Mouse (Mus musculus): ENCODE data around the gene Aoah.

The Aoah gene

DNA sequence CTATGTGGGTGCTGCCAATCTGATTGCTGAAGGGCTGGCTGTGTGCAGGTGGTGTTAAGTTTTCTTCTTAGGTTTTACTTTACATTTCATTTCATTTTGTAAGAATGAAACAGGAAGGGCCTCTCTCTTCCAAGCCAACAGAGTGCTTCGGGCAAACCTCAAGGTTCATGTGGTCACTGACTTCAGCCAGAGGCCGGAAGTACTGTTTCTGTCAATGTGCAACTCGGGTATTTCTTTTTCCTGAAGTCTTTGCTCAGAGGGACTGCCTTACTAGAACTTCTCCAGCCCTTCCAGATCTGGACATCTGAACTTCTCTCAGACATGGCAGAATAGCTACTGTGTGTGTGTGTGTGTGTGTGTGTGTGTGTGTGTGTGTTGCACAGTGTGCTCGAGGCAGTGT, at the start of gene Aoah:
Aoah (plus strand) TSS at position 213 of the 400 bp plus-strand sequence.
- DNase-seq (ENCODE audit: low spot score in 2 of 2): peak; percentile 10 to 11

DNA sequence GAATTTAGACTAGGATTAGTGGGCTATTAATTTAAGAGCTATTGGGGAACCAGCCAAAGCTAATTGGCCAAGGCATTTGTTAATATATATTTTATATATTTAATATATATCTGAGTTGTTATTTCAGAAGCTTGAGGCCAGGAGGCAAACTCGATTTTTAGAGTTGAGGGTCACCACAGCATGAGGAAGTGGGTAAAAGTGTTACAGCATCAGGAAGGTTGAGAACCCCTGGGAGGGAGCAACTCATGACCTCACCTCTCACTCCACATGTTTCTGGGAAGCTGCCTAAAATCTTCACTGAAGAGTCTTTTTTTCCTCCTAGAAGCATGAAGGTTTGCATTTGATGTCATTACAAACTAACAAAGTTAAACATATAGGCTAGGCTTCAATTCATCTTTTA, 39.1 kb upstream of the Aoah start:
- DNase-seq (ENCODE audit: low spot score in 2 of 2): no peak

DNA sequence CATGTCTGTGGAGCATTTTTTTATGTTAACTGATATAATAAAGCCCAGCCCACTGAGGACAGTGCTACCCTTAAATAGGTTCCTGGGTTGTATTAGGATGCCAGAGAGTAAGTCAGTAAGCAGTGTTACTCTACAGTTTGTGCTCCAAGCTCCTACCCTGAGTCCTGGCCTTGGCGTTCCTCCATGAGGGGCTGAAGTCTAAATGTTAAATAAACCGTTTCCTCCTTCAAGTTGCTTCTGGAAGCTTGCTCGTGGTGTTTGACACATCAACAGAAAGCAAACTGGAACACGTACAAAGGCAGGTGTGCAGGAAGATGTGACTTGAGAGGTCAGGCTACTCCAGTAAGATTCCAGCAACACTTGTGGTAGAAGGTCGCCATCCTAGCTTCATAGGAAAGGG, 10.3 kb upstream of the Aoah start:
- no peak for DNase-seq (ENCODE audit: low spot score in 2 of 2)

DNA sequence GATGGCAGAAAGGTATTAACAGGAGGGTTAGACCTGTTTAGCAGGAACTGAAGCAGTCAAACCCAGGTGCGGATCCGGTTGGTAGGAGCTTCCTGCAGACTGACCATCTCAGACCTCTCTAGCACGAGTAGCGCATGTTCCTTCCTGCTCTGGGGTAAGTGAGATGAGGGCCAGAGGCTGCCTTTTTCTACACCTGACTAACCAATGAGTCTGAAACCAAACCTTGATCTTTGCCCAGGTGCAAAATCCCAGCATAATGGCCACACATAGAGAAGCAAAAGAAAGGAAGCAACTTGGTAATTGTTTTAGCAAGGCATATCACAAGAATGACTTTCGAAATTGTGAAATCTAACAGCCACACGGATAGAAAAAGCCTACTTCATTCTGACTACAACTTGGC, 9.9 kb upstream of the Aoah start:
- no peak for DNase-seq (ENCODE audit: low spot score in 2 of 2)

DNA sequence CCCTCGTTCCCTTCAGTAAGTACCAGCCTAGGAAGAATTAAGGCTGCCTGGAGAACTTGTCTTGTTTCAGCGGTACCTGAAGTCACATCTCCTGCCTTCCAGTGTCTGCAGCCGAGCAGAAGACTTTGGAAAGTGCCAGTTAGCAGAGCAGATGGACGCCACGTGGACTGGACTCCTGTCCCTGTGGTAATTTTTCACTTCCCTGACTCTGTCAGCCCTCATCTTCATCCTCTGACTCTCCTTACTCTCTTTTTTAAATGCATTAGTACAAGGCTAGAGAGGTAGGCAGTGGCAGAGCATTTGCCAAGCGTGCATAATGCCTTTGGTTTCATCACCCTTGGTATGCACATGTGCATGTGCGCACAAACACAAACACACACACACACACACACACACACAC, 8.0 kb upstream of the Aoah start:
- no peak for DNase-seq (ENCODE audit: low spot score in 2 of 2)

DNA sequence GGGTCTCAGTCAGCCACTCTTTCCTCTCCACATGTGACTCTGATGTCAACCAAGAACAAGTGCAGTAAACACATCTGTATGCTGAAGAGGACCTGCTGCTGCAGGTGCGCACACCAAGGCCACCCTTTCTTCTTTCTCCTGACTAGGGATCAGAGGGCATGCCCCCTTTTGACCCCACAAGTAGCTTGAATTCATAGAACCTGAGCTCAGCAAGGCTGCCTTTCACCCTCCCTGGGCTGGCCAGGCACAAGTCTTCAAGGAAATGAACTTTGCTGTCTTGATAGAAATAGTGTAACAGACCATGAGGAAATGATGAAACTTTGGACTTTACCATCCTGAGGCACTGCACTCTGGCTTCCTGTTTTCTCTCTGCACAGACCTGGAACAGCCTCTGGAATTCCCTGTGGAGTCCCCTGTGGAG, 7.1 kb upstream of the Aoah start:
- no peak for DNase-seq (ENCODE audit: low spot score in 2 of 2)

DNA sequence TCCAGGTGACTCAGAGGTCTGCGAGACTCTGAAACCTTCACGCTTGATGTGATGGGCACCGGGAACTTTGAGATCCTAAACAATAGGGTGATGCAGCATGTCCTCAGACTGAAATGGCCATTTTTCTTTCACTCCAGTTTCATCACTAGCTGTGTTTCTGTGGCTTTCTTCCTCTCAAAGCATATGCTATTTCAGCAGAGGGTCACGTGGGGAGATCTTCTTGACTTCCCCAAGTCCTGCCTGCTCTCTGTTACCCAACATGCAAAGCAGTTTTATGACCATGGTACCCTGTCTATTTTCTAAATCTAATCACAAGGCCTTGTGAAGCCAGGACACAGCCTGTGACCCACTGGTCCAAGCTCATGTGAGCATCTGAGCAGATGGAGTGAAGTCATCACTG, 6.0 kb upstream of the Aoah start:
- DNase-seq (ENCODE audit: low spot score in 2 of 2): peak in 1 of 2 experiments; percentile 10

DNA sequence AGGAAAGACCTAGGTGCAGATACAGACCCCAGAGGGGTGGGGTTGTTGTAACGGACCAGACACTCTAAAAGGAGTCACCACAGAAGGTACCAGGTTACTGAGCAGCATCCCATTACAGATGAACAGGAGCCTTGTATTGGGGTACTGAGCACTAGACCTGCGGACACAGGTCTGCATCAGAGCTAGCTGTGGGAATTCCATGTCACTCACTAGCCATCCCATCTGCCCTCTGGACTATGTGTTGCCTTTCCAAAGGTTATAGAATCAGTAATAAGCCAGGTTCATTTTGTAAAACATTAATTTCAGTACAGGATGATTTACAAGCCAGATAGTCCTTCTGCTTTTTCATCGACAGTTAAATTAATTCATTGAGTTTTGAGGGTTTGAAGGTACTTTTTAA, 2.7 kb downstream of the Aoah start:
- DNase-seq (ENCODE audit: low spot score in 2 of 2): no peak

DNA sequence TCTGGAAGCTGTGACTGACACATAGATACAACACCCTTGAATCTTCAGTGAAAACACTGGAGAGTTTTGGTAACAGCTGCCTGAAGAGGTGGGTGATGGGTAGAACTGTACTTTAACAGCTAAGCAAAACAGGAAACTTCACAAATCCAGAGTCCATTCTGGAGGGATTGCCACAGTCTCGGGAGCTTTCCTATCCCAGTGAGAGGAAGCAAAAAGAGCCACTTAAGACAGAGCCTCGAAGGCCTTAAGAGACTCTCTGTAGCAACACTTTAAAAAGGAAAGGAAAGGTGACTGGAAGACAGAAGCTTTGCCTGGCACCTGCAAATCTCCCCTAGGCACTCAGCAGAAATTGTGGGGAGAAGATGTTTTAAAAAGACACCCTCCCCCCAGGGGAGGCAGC, 4.6 kb downstream of the Aoah start:
- no peak for DNase-seq (ENCODE audit: low spot score in 2 of 2)

DNA sequence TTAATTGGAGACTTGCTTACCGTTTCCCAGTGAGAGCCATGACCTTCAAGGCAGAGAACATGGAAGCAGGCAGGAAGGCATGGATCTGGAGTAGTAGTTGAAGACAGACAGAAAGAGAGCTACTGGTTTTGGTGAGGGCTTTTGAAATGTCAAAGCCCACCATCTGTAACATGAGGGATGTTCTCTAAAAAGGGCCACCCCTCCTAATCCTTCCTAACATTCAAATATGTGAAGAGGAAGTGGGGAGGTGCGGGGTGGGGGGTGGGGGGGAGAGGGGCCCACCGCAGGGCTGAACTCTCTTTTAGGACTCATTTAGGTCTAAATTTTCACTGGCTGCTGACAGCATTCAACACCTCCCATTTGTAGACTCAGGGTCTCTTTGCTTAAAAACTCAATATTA, 5.9 kb downstream of the Aoah start:
- no peak for DNase-seq (ENCODE audit: low spot score in 2 of 2)

DNA sequence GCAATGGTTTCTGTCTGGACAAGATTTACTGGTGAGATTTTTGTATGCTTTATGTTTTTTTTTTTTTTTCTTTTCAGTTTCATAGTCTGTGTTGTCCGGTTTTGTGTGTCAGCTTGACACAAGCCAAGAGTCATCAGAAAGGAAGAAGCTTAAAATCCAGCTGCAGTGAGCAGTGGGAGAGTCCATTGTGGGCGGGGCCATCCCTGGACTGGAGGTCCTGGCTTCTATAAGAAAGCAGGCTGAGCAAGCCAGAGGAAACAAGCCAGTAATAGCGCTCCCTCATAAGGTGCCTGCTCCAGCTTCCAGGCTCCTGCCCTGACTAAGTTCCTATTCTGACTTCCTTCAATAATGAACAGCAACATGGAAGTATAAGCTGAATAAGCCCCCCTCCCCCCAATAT, 6.7 kb downstream of the Aoah start:
- no peak for DNase-seq (ENCODE audit: low spot score in 2 of 2)

DNA sequence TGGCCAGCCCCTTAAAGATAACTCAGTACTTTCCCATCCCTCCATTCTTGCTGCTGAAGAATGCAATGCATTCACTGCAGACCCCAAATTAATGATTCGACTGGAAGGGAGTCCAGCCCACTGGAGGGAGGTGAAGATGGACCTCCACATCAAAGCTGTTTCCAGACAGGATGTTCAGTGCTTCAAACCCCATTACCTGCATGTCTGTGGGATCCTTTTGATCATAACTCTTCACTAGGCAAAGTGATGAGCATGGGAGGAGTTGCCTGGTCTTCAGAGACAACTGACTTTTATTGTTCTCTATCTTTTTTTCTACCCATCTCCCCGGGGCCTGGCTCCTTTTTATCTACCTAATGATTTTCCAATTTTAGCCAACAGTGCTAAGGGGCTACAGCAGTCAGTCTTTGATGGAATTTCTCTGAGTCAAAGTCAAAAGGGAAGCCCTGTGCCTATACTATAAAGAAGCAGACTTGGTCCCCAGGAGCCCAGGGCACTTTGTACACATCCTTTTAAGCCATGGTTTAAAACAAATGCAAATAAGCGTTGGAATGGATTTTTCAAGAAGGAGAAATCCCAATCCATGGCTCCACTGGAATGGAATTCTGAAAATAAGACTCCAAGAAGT, 18.0 kb downstream of the Aoah start:
- DNase-seq (ENCODE audit: low spot score in 2 of 2): no peak

DNA sequence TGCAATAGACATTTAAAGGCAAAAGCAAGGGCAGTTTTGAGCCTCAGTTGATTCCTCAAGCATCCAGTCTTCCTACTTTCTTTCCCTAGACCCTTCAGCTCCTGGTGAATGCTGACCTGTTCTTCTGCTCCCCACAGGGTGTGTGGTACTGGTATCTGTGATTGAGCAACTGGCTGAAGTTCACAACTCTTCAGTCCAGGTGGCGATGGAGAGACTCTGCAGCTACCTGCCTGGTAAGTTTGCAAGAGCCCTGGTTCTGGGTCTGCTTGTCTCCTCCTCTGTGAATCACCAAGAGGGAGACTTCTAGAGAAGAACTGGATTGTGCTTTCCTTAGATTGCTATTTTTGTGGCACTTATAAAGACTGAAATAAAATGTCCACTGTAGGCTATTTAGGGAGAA, 22.5 kb downstream of the Aoah start:
- DNase-seq (ENCODE audit: low spot score in 2 of 2): no peak

DNA sequence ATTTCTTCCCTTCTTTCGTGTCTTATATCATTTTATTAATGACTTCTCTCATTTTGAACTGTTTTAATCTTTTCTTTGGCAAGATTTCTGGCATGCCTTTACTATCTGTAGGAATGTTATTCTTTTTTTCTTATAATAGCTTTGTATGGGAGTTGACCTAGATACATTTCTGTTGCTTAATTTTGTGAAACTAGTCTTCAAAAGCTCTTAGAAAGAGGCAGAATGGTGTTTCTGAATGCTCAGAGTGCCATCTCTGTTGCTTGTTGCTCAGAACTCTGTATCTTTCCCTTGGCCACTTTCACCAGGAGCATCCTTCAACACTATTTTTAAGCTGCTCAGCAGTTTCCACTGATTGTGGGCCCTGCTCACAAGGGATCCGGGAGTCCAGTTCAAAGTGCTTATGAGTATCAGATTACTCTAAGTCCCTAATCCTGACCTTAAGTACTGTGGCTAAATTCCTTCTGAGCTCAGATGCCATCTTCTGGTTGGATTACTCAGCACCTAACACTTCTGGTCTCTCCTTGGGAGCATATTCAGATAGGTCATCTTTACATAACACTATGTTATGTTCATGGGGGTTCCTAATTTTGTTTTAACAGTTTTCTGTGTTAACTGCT, 26.9 kb downstream of the Aoah start:
- no peak for DNase-seq (ENCODE audit: low spot score in 2 of 2)

DNA sequence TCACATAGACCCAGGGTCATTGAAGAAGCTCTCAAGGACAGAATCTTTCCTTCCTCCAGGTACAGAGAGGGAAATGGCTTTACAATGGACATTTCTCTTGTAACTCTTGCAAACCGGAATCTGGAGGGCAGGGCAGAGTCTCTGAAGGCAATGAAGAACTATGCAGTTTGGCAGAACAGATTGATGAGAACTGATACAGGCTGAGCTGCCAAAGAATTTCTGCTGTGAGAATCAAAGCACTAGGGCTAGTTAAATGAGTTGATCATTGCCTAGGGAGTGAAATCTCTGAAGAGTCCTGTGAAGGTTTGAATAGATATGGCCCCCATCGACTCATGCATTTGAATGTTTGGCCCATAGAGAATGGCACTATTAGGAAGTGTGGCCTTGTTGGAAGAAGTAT, 34.8 kb downstream of the Aoah start:
- no peak for DNase-seq (ENCODE audit: low spot score in 2 of 2)

DNA sequence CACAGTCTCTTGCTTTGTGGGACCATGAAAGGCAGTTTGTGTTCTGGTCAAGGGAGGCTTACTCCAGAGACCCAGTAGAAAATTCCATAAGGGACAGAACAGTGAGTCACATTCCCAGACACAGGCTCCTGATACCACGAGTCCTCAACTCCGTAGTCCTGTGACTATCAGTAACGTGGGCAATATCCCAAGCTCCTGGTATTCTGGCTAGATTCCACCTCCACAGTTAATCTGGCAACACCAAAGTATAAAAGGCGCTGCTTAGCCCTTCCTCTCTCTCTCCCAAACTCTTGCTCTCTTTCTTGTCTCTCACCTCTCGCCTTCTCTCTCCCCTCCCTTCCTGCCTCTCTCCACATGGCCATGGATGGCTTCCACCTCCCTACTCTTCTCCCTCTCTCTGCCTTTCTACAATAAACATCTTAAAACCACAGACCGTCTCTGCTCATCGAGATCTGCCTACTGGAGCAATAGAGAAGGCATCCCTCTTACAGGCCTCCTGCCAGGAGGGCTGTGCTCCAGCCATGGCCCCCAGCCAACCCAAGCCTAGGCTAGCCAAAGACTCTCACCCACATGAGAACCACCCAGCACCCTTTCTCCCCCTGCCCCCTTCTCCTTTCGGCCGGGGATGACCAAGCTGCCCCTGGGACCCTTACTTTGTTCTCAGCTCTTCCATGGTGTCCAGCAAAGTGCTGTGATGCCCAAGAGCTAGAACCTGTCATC, 35.4 kb downstream of the Aoah start:
- DNase-seq (ENCODE audit: low spot score in 2 of 2): no peak

DNA sequence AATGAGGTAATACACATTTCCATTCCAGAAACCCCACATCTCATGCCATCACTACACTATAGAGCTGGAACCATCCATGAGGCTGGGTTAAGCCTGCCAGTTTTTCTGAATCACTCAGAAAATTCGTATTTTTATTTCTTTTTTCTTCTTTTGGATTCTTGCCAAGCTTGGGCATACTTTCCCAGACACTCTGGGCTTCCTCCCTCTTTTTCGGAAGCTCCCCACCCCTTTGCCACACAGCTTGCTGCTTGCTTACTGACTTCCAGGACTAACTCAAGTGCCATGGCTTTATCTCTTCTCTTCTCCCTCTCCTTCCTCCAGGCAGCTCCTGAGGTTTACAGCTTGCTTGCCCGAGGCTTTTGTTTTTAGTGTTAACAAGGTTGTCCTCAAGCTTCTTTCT, 62.0 kb downstream of the Aoah start:
- DNase-seq (ENCODE audit: low spot score in 2 of 2): no peak

DNA sequence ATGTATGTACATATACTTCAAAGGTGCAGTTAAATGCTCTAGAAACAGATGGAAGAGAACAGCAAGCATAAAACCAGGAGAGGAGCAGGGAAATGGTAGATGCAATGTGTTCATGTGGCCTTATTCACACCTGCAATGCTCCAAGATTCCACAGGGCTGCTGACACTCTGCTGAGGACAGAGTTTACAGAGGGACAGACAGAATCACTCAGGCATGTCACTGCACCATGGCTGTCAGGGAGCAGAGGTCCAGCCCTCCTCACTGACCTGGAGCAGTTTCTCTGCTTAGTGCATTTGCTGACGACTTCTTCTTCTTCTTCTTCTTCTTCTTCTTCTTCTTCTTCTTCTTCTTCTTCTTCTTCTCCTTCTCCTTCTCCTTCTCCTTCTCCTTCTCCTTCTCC, 105.5 kb downstream of the Aoah start:
- DNase-seq (ENCODE audit: low spot score in 2 of 2): no peak

DNA sequence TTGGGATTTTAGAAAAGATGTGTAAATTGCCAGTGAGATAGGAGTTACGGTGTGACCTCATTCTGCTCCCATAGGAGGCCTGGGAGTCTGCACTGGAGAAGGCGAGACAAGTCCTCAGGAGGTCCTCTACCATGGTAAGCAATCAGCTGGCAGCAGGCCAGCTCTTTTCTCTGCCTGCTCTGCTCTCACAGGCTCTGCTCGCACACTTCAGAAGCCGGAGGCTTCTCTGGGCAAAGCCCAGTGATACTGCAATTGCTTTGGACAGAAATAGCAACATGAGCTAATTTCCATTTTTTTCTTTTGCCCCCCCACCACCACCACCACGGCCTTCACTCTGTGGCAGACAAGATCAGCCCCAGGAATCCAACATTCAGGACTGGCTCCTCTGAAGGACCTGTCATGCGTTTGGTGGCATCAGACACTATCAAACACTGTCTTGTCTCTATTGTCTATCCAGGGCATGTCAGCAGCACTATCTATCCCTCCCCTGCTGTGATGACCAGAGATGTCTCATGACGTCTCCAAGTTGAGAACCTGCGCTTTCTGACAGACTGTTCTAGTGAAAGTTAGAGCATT, 106.6 kb downstream of the Aoah start:
- peak in 1 of 2 experiments; percentile 6 for DNase-seq (ENCODE audit: low spot score in 2 of 2)

DNA sequence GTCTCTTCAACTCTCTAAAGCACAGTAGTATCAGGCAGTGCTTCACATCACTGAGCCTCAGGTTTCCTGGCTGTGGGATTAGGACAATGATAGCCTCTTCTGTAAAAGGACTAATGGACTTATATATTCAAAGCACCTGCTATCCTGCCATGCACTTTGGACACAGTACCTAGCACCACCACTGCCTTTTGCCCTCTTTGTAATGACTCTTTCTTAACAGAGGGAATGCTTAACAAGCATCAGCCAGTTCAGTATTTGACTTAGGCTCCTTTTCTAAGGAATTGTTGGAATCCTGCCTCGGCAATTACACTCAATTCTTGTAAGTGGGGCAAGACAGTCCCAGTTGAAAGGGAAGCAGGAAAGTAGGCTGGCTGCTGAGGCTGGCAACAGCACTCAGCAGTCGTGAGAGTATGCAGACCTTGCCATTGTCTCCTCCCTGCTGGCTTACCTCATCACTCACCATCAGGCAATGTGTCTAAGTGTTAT, 107.1 kb downstream of the Aoah start:
- no peak for DNase-seq (ENCODE audit: low spot score in 2 of 2)

DNA sequence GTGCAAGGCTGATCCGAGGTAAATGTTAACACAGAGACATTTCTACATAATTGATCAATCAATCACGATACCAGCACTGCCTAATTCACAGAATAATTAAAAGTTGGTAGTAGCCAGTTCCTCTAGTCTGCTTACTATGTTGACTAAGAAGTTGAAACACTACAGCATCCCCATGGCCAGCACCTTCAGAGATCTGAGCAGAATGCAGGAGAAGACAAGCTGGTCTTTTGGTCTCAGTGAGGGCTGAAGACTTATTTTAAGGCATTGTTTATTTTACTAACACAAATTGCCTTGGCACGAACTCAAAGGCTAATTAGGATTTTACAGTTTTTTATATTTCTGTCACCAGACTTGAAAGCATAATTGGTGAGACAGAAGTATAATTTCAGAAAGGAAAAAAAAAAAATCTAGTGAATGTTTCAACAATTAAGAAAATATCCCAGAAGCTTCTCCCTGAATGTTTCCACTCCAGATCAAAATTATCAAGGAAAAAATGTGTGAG, 107.8 kb downstream of the Aoah start:
- no peak for DNase-seq (ENCODE audit: low spot score in 2 of 2)

DNA sequence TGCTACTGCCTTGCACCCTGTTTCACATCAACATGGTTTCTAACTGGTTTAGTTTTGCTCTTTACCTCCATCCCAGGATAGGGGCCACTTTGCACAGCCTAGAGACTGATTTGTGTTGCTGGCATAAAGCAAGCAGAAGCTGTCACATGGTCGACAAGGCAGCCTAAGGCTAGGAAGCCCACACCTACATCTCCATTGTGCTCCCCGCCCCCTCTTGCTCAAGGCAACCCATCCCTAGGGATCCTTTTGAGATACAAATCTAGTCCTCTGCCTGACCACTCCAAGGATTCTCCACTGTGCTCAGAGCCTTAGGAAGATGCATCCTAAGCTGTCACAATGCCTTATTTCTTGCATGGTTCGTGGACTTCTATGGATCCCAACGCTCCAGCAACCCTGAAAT, 110.2 kb downstream of the Aoah start:
- no peak for DNase-seq (ENCODE audit: low spot score in 2 of 2)

DNA sequence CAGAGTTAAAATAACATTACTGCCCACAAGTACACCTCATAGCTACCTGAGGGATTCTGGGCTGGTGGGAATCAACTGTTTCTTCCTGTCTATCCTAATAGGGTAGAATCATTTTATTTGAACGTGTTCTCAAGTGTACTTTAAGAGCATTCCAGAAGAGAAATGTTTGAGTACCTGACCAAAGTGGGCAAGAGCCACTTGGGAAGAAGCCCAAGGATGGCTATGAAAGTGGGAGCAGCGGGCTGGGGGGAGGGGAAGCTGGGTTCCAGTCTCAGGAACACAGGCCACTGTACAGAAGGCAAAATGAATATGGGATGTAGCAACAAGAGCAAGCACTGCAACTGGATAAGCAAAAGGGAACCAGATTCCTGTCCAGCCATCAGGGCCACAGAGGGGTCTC, 111.3 kb downstream of the Aoah start:
- no peak for DNase-seq (ENCODE audit: low spot score in 2 of 2)
